Mouse (Mus musculus): ENCODE results near the gene Tmem138. TPM values are rescaled to one million over a fixed set of nuclear protein-coding genes. Genes with fewer than 3 reads are reported as not detected.

Gene Tmem138
- polyA plus RNA-seq, 1 experiment from 2014 or later = 8.2 TPM

DNA sequence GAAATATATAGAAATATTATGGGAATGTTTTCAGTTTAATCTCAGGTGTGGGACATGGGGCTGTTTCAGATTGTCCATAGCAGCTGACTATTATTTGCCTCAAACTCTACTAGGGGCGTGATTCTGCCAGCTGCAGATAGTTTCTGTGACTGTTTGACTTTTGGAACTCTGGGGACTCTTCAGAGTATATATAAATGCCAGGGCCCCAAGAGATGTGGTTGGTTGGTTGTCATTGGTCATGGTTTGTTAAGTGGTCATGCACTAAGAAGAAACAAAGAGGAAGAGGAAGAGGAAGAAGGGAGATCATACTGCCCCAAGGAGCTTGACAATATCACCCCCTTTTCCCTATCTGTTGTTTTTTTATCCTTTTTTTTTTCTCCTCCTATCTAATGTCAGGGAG lies 55.2 kb downstream of the Tmem138 start:
- DNase-seq (no peak), ATAC-seq (no peak)
- 56% methylated on average over 1 of the region's 1 CpGs for WGBS (ENCODE audit: insufficient replicate concordance)
- no peak overlapping the region for H3K4me3 ChIP-seq (ENCODE audit: low read depth, low read length)
- H3K9me3 ChIP-seq (ENCODE audit: low read length) = no peaks in the 10 kb centered on the region
- H3K9ac ChIP-seq (replicated peaks) = no peak overlapping the region
- no peaks in the 10 kb centered on the region for H3K27me3 ChIP-seq (ENCODE audit: insufficient read depth, low read length)
- peaks cover 13% of the 10 kb centered on the region for H3K36me3 ChIP-seq (replicated peaks; ENCODE audit: insufficient read depth, low read length)
- H3K4me2 ChIP-seq (ENCODE audit: low read depth, low read length) = no peak overlapping the region
- peaks cover 29% of the 10 kb centered on the region for H3K4me1 ChIP-seq (ENCODE audit: insufficient read depth)
- no peak for TF ChIP-seq EP300 (IDR thresholded peaks at IDR 0.05; ENCODE audit: low read depth)
- no peak for TF ChIP-seq CTCF (IDR thresholded peaks at IDR 0.05; ENCODE audit: low read depth)
- H3K27ac ChIP-seq (ENCODE audit: low read depth) = peak overlapping the region; percentile 11; the same call in 1 of the 2 replicates

Other genes with a start within 250 kb of the Tmem138 start
- gene Syt7, start 188.3 kb downstream of the Tmem138 start, polyA plus RNA-seq (2015; fragmentation: Nextera tagmentation; extraction: Ambion mirVana) = 0.04 and 0.24 TPM in 2 replicates
- 0.05 TPM in 1 of 2 replicates, not detected in the other for gene Lrrc10b, start 119.9 kb downstream of the Tmem138 start, polyA plus RNA-seq (2015; fragmentation: Nextera tagmentation; extraction: Ambion mirVana)
- 0.11 and 0.15 TPM in 2 replicates for gene Ppp1r32, start 94.4 kb downstream of the Tmem138 start, polyA plus RNA-seq (2015; fragmentation: Nextera tagmentation; extraction: Ambion mirVana)
- 8.5 and 9.1 TPM in 2 replicates for gene Cpsf7, start 52.1 kb downstream of the Tmem138 start, polyA plus RNA-seq (2015; fragmentation: Nextera tagmentation; extraction: Ambion mirVana)
- gene Sdhaf2, start 51.2 kb downstream of the Tmem138 start, polyA plus RNA-seq (2015; fragmentation: Nextera tagmentation; extraction: Ambion mirVana) = 23.6 and 25.4 TPM in 2 replicates
- gene Tmem216, start 21.1 kb downstream of the Tmem138 start, polyA plus RNA-seq (2015; fragmentation: Nextera tagmentation; extraction: Ambion mirVana) = 11.7 and 13.0 TPM in 2 replicates
- 18.5 and 19.0 TPM in 2 replicates for gene Cyb561a3, start 190 bp downstream of the Tmem138 start, polyA plus RNA-seq (2015; fragmentation: Nextera tagmentation; extraction: Ambion mirVana)
- gene Ddb1, start 28.0 kb upstream of the Tmem138 start, polyA plus RNA-seq (2015; fragmentation: Nextera tagmentation; extraction: Ambion mirVana) = 68.7 and 81.3 TPM in 2 replicates
- gene Tkfc, start 28.3 kb upstream of the Tmem138 start, polyA plus RNA-seq (2015; fragmentation: Nextera tagmentation; extraction: Ambion mirVana) = 82.1 and 133 TPM in 2 replicates
- gene Vwce, start 56.9 kb upstream of the Tmem138 start, polyA plus RNA-seq (2015; fragmentation: Nextera tagmentation; extraction: Ambion mirVana) = 18.2 and 19.9 TPM in 2 replicates
- gene Pga5, start 100.7 kb upstream of the Tmem138 start, polyA plus RNA-seq (2015; fragmentation: Nextera tagmentation; extraction: Ambion mirVana) = 0.07 TPM in 1 of 2 replicates, not detected in the other
- gene Vps37c, start 111.4 kb upstream of the Tmem138 start, polyA plus RNA-seq (2015; fragmentation: Nextera tagmentation; extraction: Ambion mirVana) = 8.2 and 9.4 TPM in 2 replicates
- 0.16 and 0.17 TPM in 2 replicates for gene Cd5, start 161.6 kb upstream of the Tmem138 start, polyA plus RNA-seq (2015; fragmentation: Nextera tagmentation; extraction: Ambion mirVana)

Measured in liver, postnatal 0 days (tissue).